Mouse (Mus musculus): ENCODE results near the gene Ptrh2. TPM values are rescaled to one million over a fixed set of nuclear protein-coding genes. Genes with fewer than 3 reads are reported as not detected.

The Ptrh2 gene
- polyA plus RNA-seq, 1 experiment from 2014 or later: 36.7 TPM

- Histone ChIP-seq H3K4me1 (ENCODE audit: control insufficient read depth, insufficient read depth, low read length) (no peaks in the 10 kb centered on the region), H3K4me2 (ENCODE audit: low read depth) (no peak overlapping the region), H3K27ac (ENCODE audit: low read depth, low read length) (no peak overlapping the region), H3K4me3 (ENCODE audit: low read depth, low read length) (no peak overlapping the region), H3K27me3 (ENCODE audit: control insufficient read depth, insufficient read depth, low read length) (no peaks in the 10 kb centered on the region), H3K36me3 (ENCODE audit: control insufficient read depth, insufficient read depth, low read length) (peaks cover 23% of the 10 kb centered on the region), H3K9me3 (ENCODE audit: control insufficient read depth, low read length) (no peaks in the 10 kb centered on the region), H3K9ac (ENCODE audit: low read length) (no peak overlapping the region)
- ATAC-seq (ENCODE audit: insufficient read depth, low FRiP score, low TSS enrichment) (no peak), DNase-seq (ENCODE audit: low spot score) (no peak)
- 92% methylated on average over 4 of the region's 4 CpGs for WGBS
Observed at GRCm38 (mm10) chr11:86701151-86701550, 17.4 kb downstream of the Ptrh2 start.

- Histone ChIP-seq H3K27me3 (ENCODE audit: control insufficient read depth, insufficient read depth, low read length) (no peaks in the 10 kb centered on the region), H3K4me1 (ENCODE audit: control insufficient read depth, insufficient read depth, low read length) (no peaks in the 10 kb centered on the region), H3K27ac (ENCODE audit: low read depth, low read length) (no peak overlapping the region), H3K4me2 (ENCODE audit: low read depth) (no peak overlapping the region), H3K9ac (ENCODE audit: low read length) (no peak overlapping the region), H3K36me3 (ENCODE audit: control insufficient read depth, insufficient read depth, low read length) (peaks cover 10% of the 10 kb centered on the region), H3K9me3 (ENCODE audit: control insufficient read depth, low read length) (no peaks in the 10 kb centered on the region), H3K4me3 (ENCODE audit: low read depth, low read length) (no peak overlapping the region)
- ATAC-seq (ENCODE audit: insufficient read depth, low FRiP score, low TSS enrichment) (no peak), DNase-seq (ENCODE audit: low spot score) (no peak)
Observed at GRCm38 (mm10) chr11:86714606-86715005, 30.8 kb downstream of the Ptrh2 start.

- H3K9me3 ChIP-seq (ENCODE audit: control insufficient read depth, low read length): no peaks in the 10 kb centered on the region
- no peaks in the 10 kb centered on the region for H3K27me3 ChIP-seq (ENCODE audit: control insufficient read depth, insufficient read depth, low read length)
- ATAC-seq (ENCODE audit: insufficient read depth, low FRiP score, low TSS enrichment) (no peak), DNase-seq (ENCODE audit: low spot score) (no peak)
- no peaks in the 10 kb centered on the region for H3K4me1 ChIP-seq (ENCODE audit: control insufficient read depth, insufficient read depth, low read length)
- H3K4me2 ChIP-seq (ENCODE audit: low read depth): no peak overlapping the region
- H3K4me3 ChIP-seq (ENCODE audit: low read depth, low read length): no peak overlapping the region
- 90% methylated on average over 6 of the region's 6 CpGs for WGBS
- H3K27ac ChIP-seq (ENCODE audit: low read depth, low read length): no peak overlapping the region
- peaks cover 6% of the 10 kb centered on the region for H3K36me3 ChIP-seq (ENCODE audit: control insufficient read depth, insufficient read depth, low read length)
- H3K9ac ChIP-seq (ENCODE audit: low read length): no peak overlapping the region
Observed at GRCm38 (mm10) chr11:86717306-86718065, 33.7 kb downstream of the Ptrh2 start.

GRCm38 (mm10) chr11:86718369-86718768, 34.6 kb downstream of the Ptrh2 start:
- ATAC-seq (ENCODE audit: insufficient read depth, low FRiP score, low TSS enrichment) (no peak), DNase-seq (ENCODE audit: low spot score) (no peak)
- no peak overlapping the region for H3K4me3 ChIP-seq (ENCODE audit: low read depth, low read length)
- no peaks in the 10 kb centered on the region for H3K27me3 ChIP-seq (ENCODE audit: control insufficient read depth, insufficient read depth, low read length)
- no peaks in the 10 kb centered on the region for H3K9me3 ChIP-seq (ENCODE audit: control insufficient read depth, low read length)
- H3K36me3 ChIP-seq (ENCODE audit: control insufficient read depth, insufficient read depth, low read length): peaks cover 6% of the 10 kb centered on the region
- no peak overlapping the region for H3K27ac ChIP-seq (ENCODE audit: low read depth, low read length)
- H3K4me1 ChIP-seq (ENCODE audit: control insufficient read depth, insufficient read depth, low read length): no peaks in the 10 kb centered on the region
- H3K9ac ChIP-seq (ENCODE audit: low read length): no peak overlapping the region
- no peak overlapping the region for H3K4me2 ChIP-seq (ENCODE audit: low read depth)
- WGBS: 97% methylated on average over 3 of the region's 3 CpGs

GRCm38 (mm10) chr11:86719390-86719789, 35.6 kb downstream of the Ptrh2 start:
- H3K4me3 ChIP-seq (ENCODE audit: low read depth, low read length): no peak overlapping the region
- no peak overlapping the region for H3K27ac ChIP-seq (ENCODE audit: low read depth, low read length)
- no peak for DNase-seq (ENCODE audit: low spot score)
- no peaks in the 10 kb centered on the region for H3K9me3 ChIP-seq (ENCODE audit: control insufficient read depth, low read length)
- no peak overlapping the region for H3K4me2 ChIP-seq (ENCODE audit: low read depth)
- no peak overlapping the region for H3K9ac ChIP-seq (ENCODE audit: low read length)
- 93% methylated on average over 8 of the region's 8 CpGs for WGBS
- H3K4me1 ChIP-seq (ENCODE audit: control insufficient read depth, insufficient read depth, low read length): no peaks in the 10 kb centered on the region
- H3K27me3 ChIP-seq (ENCODE audit: control insufficient read depth, insufficient read depth, low read length): no peaks in the 10 kb centered on the region
- no peak for ATAC-seq (ENCODE audit: insufficient read depth, low FRiP score, low TSS enrichment)
- H3K36me3 ChIP-seq (ENCODE audit: control insufficient read depth, insufficient read depth, low read length): peaks cover 6% of the 10 kb centered on the region

GRCm38 (mm10) chr11:86724004-86724403, 40.2 kb downstream of the Ptrh2 start:
- DNase-seq (ENCODE audit: low spot score) (no peak), ATAC-seq (ENCODE audit: insufficient read depth, low FRiP score, low TSS enrichment) (no peak)
- H3K36me3 ChIP-seq (ENCODE audit: control insufficient read depth, insufficient read depth, low read length): peaks cover 12% of the 10 kb centered on the region
- no peak overlapping the region for H3K4me3 ChIP-seq (ENCODE audit: low read depth, low read length)
- H3K9ac ChIP-seq (ENCODE audit: low read length): no peak overlapping the region
- no peaks in the 10 kb centered on the region for H3K4me1 ChIP-seq (ENCODE audit: control insufficient read depth, insufficient read depth, low read length)
- no peaks in the 10 kb centered on the region for H3K9me3 ChIP-seq (ENCODE audit: control insufficient read depth, low read length)
- no peak overlapping the region for H3K27ac ChIP-seq (ENCODE audit: low read depth, low read length)
- H3K27me3 ChIP-seq (ENCODE audit: control insufficient read depth, insufficient read depth, low read length): no peaks in the 10 kb centered on the region
- H3K4me2 ChIP-seq (ENCODE audit: low read depth): no peak overlapping the region
- WGBS: 96% methylated on average over 3 of the region's 3 CpGs

GRCm38 (mm10) chr11:86724982-86725381, 41.2 kb downstream of the Ptrh2 start:
- Histone ChIP-seq H3K27me3 (ENCODE audit: control insufficient read depth, insufficient read depth, low read length) (no peaks in the 10 kb centered on the region), H3K4me2 (ENCODE audit: low read depth) (no peak overlapping the region), H3K4me1 (ENCODE audit: control insufficient read depth, insufficient read depth, low read length) (no peaks in the 10 kb centered on the region), H3K36me3 (ENCODE audit: control insufficient read depth, insufficient read depth, low read length) (peaks cover 11% of the 10 kb centered on the region), H3K9ac (ENCODE audit: low read length) (no peak overlapping the region), H3K9me3 (ENCODE audit: control insufficient read depth, low read length) (no peaks in the 10 kb centered on the region), H3K4me3 (ENCODE audit: low read depth, low read length) (no peak overlapping the region), H3K27ac (ENCODE audit: low read depth, low read length) (no peak overlapping the region)
- ATAC-seq (ENCODE audit: insufficient read depth, low FRiP score, low TSS enrichment) (no peak), DNase-seq (ENCODE audit: low spot score) (no peak)
- 93% methylated on average over 7 of the region's 7 CpGs for WGBS

- Histone ChIP-seq H3K27me3 (ENCODE audit: control insufficient read depth, insufficient read depth, low read length) (no peaks in the 10 kb centered on the region), H3K27ac (ENCODE audit: low read depth, low read length) (no peak overlapping the region), H3K36me3 (ENCODE audit: control insufficient read depth, insufficient read depth, low read length) (peaks cover 11% of the 10 kb centered on the region), H3K9me3 (ENCODE audit: control insufficient read depth, low read length) (no peaks in the 10 kb centered on the region), H3K9ac (ENCODE audit: low read length) (no peak overlapping the region), H3K4me3 (ENCODE audit: low read depth, low read length) (no peak overlapping the region), H3K4me2 (ENCODE audit: low read depth) (no peak overlapping the region), H3K4me1 (ENCODE audit: control insufficient read depth, insufficient read depth, low read length) (no peaks in the 10 kb centered on the region)
- no peak for DNase-seq (ENCODE audit: low spot score)
- no peak for ATAC-seq (ENCODE audit: insufficient read depth, low FRiP score, low TSS enrichment)
Observed at GRCm38 (mm10) chr11:86725607-86726006, 41.8 kb downstream of the Ptrh2 start.

- no peak overlapping the region for H3K9ac ChIP-seq (ENCODE audit: low read length)
- peaks cover 3% of the 10 kb centered on the region for H3K36me3 ChIP-seq (ENCODE audit: control insufficient read depth, insufficient read depth, low read length)
- DNase-seq (ENCODE audit: low spot score): no peak
- no peaks in the 10 kb centered on the region for H3K4me1 ChIP-seq (ENCODE audit: control insufficient read depth, insufficient read depth, low read length)
- no peaks in the 10 kb centered on the region for H3K27me3 ChIP-seq (ENCODE audit: control insufficient read depth, insufficient read depth, low read length)
- H3K9me3 ChIP-seq (ENCODE audit: control insufficient read depth, low read length): no peaks in the 10 kb centered on the region
- H3K4me3 ChIP-seq (ENCODE audit: low read depth, low read length): no peak overlapping the region
- WGBS: 96% methylated on average over 2 of the region's 2 CpGs
- ATAC-seq (ENCODE audit: insufficient read depth, low FRiP score, low TSS enrichment): no peak
- H3K4me2 ChIP-seq (ENCODE audit: low read depth): no peak overlapping the region
- H3K27ac ChIP-seq (ENCODE audit: low read depth, low read length): no peak overlapping the region
Observed at GRCm38 (mm10) chr11:86731443-86731842, 47.7 kb downstream of the Ptrh2 start.
